Mouse (Mus musculus): Measurements from ENCODE around the gene Hemgn. TPM values are rescaled to one million over a fixed set of nuclear protein-coding genes. Genes with fewer than 3 reads are reported as not detected.

The Hemgn gene
- total and polyA plus RNA-seq, 3 experiments: 11.8 to 19.9 TPM; not detected in 1

DNA sequence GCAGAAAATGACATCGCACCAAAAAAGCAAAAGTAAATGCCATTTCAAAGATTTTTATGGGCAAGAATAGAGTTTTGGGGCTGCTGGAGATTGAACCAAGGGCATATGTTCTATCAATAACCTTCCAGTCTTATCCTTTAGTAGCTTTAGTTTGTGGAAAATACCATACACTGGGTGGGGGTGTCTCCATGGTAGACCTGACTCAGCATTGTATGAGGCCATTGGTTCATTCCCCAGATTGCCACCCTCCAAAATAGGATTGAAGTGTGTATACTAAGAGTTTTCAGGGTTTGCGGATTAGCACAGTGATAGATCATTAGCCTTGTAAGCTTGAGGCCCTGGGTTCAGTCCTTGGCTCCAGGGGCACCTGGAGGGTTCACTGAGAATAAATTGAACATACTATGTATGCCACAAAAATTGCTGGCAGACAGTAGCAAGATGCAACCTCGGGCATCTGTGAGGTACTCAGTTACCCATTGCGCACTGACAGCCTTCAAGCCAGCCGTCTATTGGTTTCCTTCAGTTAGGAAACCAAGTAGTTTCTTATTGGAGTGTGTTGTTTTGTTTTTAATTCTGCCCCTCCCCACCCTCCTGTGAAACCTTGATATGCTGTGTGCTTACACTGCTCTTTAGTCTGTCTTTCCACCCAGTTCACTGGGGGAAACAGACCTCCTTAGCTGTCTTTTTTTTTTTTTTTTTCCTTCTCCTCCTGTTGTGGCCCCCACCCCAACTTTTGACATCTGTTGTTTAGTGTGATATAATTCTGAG, 41.0 kb upstream of the Hemgn start (continued):
- no peak for TF ChIP-seq E2F4 (IDR thresholded peaks at IDR 0.05; ENCODE audit: borderline replicate concordance, low read depth, low read length)
- TF ChIP-seq MAZ (IDR thresholded peaks at IDR 0.05; ENCODE audit: low read depth, low read length): no peak
- peak; percentile 21; the same call in 1 of the 2 replicates for TF ChIP-seq ZMIZ1 (IDR thresholded peaks at IDR 0.05; ENCODE audit: low read depth, low read length)
- no peak for TF ChIP-seq SMC3 (IDR thresholded peaks at IDR 0.05; ENCODE audit: low read depth, low read length)

GRCm38 (mm10) chr4:46452855-46453719, 39.8 kb upstream of the Hemgn start:
- TF ChIP-seq NELFE (IDR thresholded peaks at IDR 0.05; ENCODE audit: low read depth, low read length) (no peak), POLR2AphosphoS2 (IDR thresholded peaks at IDR 0.05; ENCODE audit: low read length) (no peak), CHD1 (IDR thresholded peaks at IDR 0.05; ENCODE audit: low read depth, low read length) (0 out of 2 replicates have a peak, but pooled peaks have one; percentile 50), JUND (IDR thresholded peaks at IDR 0.05; ENCODE audit: low read depth, low read length) (no peak), E2F4 (IDR thresholded peaks at IDR 0.05; ENCODE audit: borderline replicate concordance, low read depth, low read length) (no peak), ZKSCAN1 (IDR thresholded peaks at IDR 0.05; ENCODE audit: low read depth, low read length) (no peak), EP300 (IDR thresholded peaks at IDR 0.05; ENCODE audit: low read depth in 1 of 2, low read length in 2 of 2) (no peak), RAD21 (IDR thresholded peaks at IDR 0.05; ENCODE audit: low read depth, low read length) (no peak), CHD2 (IDR thresholded peaks at IDR 0.05; ENCODE audit: low read length) (no peak), TCF12 (IDR thresholded peaks at IDR 0.05; ENCODE audit: low read depth, low read length) (no peak), GABPA (IDR thresholded peaks at IDR 0.05; ENCODE audit: low read depth, low read length) (no peak), ZMIZ1 (IDR thresholded peaks at IDR 0.05; ENCODE audit: low read depth, low read length) (0 out of 2 replicates have a peak, but pooled peaks have one; percentile 19), USF2 (IDR thresholded peaks at IDR 0.05; ENCODE audit: borderline replicate concordance in 1 of 2, insufficient read depth in 1 of 2, low read depth in 1 of 2, low read length in 2 of 2) (no peak)
- Histone ChIP-seq H3K79me2 (ENCODE audit: control insufficient read depth, insufficient read depth, low read length, poor library complexity) (peaks cover 76% of the 10 kb centered on the region), H3K27ac (ENCODE audit: control insufficient read depth, low read depth, low read length) (peak overlapping the region; percentile 91), H3K4me1 (ENCODE audit: control insufficient read depth in 1 of 2, insufficient read depth in 2 of 2, low read length in 2 of 2) (peaks cover 27 to 48% of the 10 kb centered on the region in 2 experiments), H3K9me3 (replicated peaks; ENCODE audit: insufficient read depth, low read length) (no peaks in the 10 kb centered on the region), H3K9ac (ENCODE audit: control insufficient read depth, low read depth, low read length, poor library complexity, severe bottlenecking) (peak overlapping the region; percentile 98), H3K36me3 (ENCODE audit: control insufficient read depth in 1 of 2, insufficient read depth in 2 of 2, low read length in 2 of 2) (peaks cover 6 to 58% of the 10 kb centered on the region in 2 experiments), H3K4me3 (ENCODE audit: control insufficient read depth in 1 of 2, insufficient read depth in 1 of 2, low read depth in 2 of 2, low read length in 2 of 2) (peak overlapping the region; percentile 40 to 85), H3K27me3 (ENCODE audit: control insufficient read depth in 1 of 2, insufficient read depth in 2 of 2, low read length in 2 of 2) (no peaks in the 10 kb centered on the region)
- peak; percentile 52 for DNase-seq (ENCODE audit: low read depth, low spot score)
